ENCODE assay signal across 16 mouse cellular contexts in the genomic region with DNA sequence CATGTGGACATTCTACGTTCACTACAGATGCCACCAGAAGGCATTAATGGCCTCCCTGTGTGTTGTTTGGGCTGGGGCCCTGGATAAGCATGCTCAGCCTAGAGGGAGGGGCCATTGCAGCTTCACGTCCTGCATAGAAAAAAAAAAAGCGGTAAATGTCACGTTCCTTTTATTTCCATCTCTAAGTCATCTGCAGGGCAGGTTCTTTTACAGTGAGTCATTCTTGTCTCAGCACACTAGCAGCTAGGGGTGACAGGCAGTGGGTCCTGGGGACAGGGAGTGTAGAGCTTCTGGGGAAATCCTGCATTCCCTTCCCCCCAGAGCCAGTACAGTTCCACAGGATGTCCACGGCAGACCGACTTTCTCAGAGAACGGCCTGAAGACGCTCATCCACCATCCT. TPM values are rescaled to one million over a fixed set of nuclear protein-coding genes. Genes with fewer than 3 reads are reported as not detected.
DNase-seq lines count a peak whose midpoint lies in the region; ATAC-seq and TF ChIP-seq lines count a peak whose summit lies in the region.
"Had no signal": no experiment of that assay in that cellular context is flagged by ENCODE, and none has a peak within 500 bp of the region (broad histone marks: within the 10 kb centered on the region; RNA-seq: fewer than 3 reads in every experiment).

No protein-coding gene starts in this region.

- TF ChIP-seq RAD21 in CH12.LX (IDR thresholded peaks at IDR 0.05; ENCODE audit: low read depth, low read length) = no peak

- peak; percentile 66 for DNase-seq in adrenal gland, adult 2 months
- DNase-seq in adrenal gland, postnatal 14 days = no peak
- DNase-seq in heart, adult 9 months (ENCODE audit: low spot score in 2 of 2) = no peak
- peak; percentile 59 for DNase-seq in CH12.LX (ENCODE audit: extremely low read depth)
- DNase-seq in urinary bladder, postnatal 10 days (ENCODE audit: low spot score) = no peak
- DNase-seq: B cell, adult 2 months; cerebellum, adult 8-10 months; gastrocnemius, postnatal 36 days; liver, embryonic 13.5 days; lung, postnatal 10 days; right cerebral cortex, postnatal 25 days had no signal

- ATAC-seq in heart, embryonic 16.5 days (replicated peaks; ENCODE audit: extremely low read depth, insufficient read depth, low FRiP score) = no peak
- no peak for ATAC-seq in stomach, embryonic 14.5 days (ENCODE audit: insufficient number of reproducible peaks, insufficient read depth, low FRiP score, low read depth)
- ATAC-seq in liver, embryonic 12.5 days = no peak
- ATAC-seq: Patski had no signal

- H3K9me3 ChIP-seq in heart, embryonic 16.5 days (replicated peaks; ENCODE audit: control insufficient read depth, low read length) = no peaks in the 10 kb centered on the region
- H3K9me3 ChIP-seq in CH12.LX (replicated peaks; ENCODE audit: low read length) = no peaks in the 10 kb centered on the region
- H3K9me3 ChIP-seq in stomach, embryonic 14.5 days (ENCODE audit: control insufficient read depth, low read depth, low read length) = no peaks in the 10 kb centered on the region
- H3K9me3 ChIP-seq in liver, embryonic 12.5 days (replicated peaks) = no peaks in the 10 kb centered on the region
- H3K9me3 ChIP-seq: hindbrain, embryonic 15.5 days; liver, embryonic 13.5 days had no signal

- no peak overlapping the region for H3K4me3 ChIP-seq in heart, embryonic 16.5 days (ENCODE audit: low read length)
- no peak overlapping the region for H3K4me3 ChIP-seq in CH12.LX (replicated peaks in 1 of 3; ENCODE audit: low read depth in 2 of 3, low read length in 2 of 3, poor library complexity in 1 of 3)
- no peak overlapping the region for H3K4me3 ChIP-seq in stomach, embryonic 14.5 days (ENCODE audit: low read depth, low read length)
- H3K4me3 ChIP-seq in liver, embryonic 12.5 days = no peak overlapping the region
- H3K4me3 ChIP-seq: hindbrain, embryonic 15.5 days; liver, embryonic 13.5 days had no signal

- WGBS in heart, embryonic 16.5 days = 45% methylated on average over 8 of the region's 8 CpGs
- WGBS in stomach, embryonic 14.5 days = 62% methylated on average over 8 of the region's 8 CpGs
- 69% methylated on average over 8 of the region's 8 CpGs for WGBS in liver, embryonic 12.5 days (ENCODE audit: insufficient replicate concordance)

- TF ChIP-seq CTCF in CH12.LX (conservative IDR thresholded peaks at IDR 0.05 in 1 of 2, IDR thresholded peaks at IDR 0.05 in 1 of 2; ENCODE audit: low read depth in 2 of 2, low read length in 2 of 2) = no peak

- H3K79me2 ChIP-seq in CH12.LX (replicated peaks; ENCODE audit: control insufficient read depth, extremely low read depth, insufficient read depth, poor library complexity, severe bottlenecking) = no peaks in the 10 kb centered on the region

- no peak; the same call in 1 of the 2 replicates for TF ChIP-seq POLR2A in CH12.LX (IDR thresholded peaks at IDR 0.05; ENCODE audit: low read depth, low read length)

- dilution Hi-C loops in CH12.LX (cut with MboI; ENCODE audit: extremely low pct_ligation_motif_present, extremely low pct_unique_long_range_greater_than_20kb, low sequenced_read_pairs) = no loop called here

- no peaks in the 10 kb centered on the region for H3K27me3 ChIP-seq in heart, embryonic 16.5 days (ENCODE audit: control insufficient read depth, insufficient read depth, low read length)
- no peaks in the 10 kb centered on the region for H3K27me3 ChIP-seq in CH12.LX (replicated peaks)
- no peaks in the 10 kb centered on the region for H3K27me3 ChIP-seq in stomach, embryonic 14.5 days (ENCODE audit: control insufficient read depth, insufficient read depth, low read length)
- no peaks in the 10 kb centered on the region for H3K27me3 ChIP-seq in liver, embryonic 12.5 days (replicated peaks)
- H3K27me3 ChIP-seq: hindbrain, embryonic 15.5 days; liver, embryonic 13.5 days; Patski had no signal

- no peak overlapping the region for H3K9ac ChIP-seq in heart, embryonic 16.5 days (ENCODE audit: low read length)
- no peak overlapping the region for H3K9ac ChIP-seq in CH12.LX (ENCODE audit: insufficient read depth, low read depth)
- no peak overlapping the region for H3K9ac ChIP-seq in stomach, embryonic 14.5 days (replicated peaks; ENCODE audit: low read depth, low read length)
- no peak overlapping the region for H3K9ac ChIP-seq in liver, embryonic 12.5 days
- H3K9ac ChIP-seq: hindbrain, embryonic 15.5 days; liver, embryonic 13.5 days had no signal

- no peak for TF ChIP-seq EP300 in CH12.LX (IDR thresholded peaks at IDR 0.05; ENCODE audit: low read length)

- in situ Hi-C loops in CH12.LX (cut with MboI; ENCODE audit: low pct_ligation_motif_present, low pct_unique_long_range_greater_than_20kb, low sequenced_read_pairs) = loop anchor here (10.0 kb wide), 1 partner anchor 118 kb away; a partner anchor contains a TSS

- peak overlapping the region; percentile 47 for H3K27ac ChIP-seq in heart, embryonic 16.5 days (ENCODE audit: low read length)
- H3K27ac ChIP-seq in CH12.LX (ENCODE audit: insufficient read depth, low read depth) = no peak overlapping the region; the same call in 1 of the 2 replicates
- H3K27ac ChIP-seq in stomach, embryonic 14.5 days (ENCODE audit: low read length) = peak overlapping the region; percentile 7; the same call in 1 of the 2 replicates
- H3K27ac ChIP-seq in liver, embryonic 12.5 days = no peak overlapping the region
- H3K27ac ChIP-seq: hindbrain, embryonic 15.5 days; liver, embryonic 13.5 days had no signal

- H3K4me1 ChIP-seq in heart, embryonic 16.5 days (ENCODE audit: control insufficient read depth, insufficient read depth, low read length) = peaks cover 16% of the 10 kb centered on the region
- peaks cover 13 to 74% of the 10 kb centered on the region in 2 experiments; a peak in 3 of 4 replicates for H3K4me1 ChIP-seq in CH12.LX (ENCODE audit: control insufficient read depth in 1 of 2, insufficient read depth in 2 of 2)
- H3K4me1 ChIP-seq in stomach, embryonic 14.5 days (ENCODE audit: control insufficient read depth, insufficient read depth, low read length) = no peaks in the 10 kb centered on the region
- H3K4me1 ChIP-seq in liver, embryonic 12.5 days = peaks cover 18% of the 10 kb centered on the region
- H3K4me1 ChIP-seq: hindbrain, embryonic 15.5 days had no signal

- H3K36me3 ChIP-seq in heart, embryonic 16.5 days (ENCODE audit: control insufficient read depth, insufficient read depth) = peaks cover 27% of the 10 kb centered on the region
- H3K36me3 ChIP-seq in CH12.LX (replicated peaks in 1 of 2; ENCODE audit: control insufficient read depth in 1 of 2, insufficient read depth in 1 of 2, low read length in 1 of 2) = peaks cover 47 to 80% of the 10 kb centered on the region in 2 experiments
- H3K36me3 ChIP-seq in stomach, embryonic 14.5 days (ENCODE audit: control insufficient read depth, insufficient read depth, low read length) = peaks cover 31% of the 10 kb centered on the region
- H3K36me3 ChIP-seq in liver, embryonic 12.5 days = peaks cover 37% of the 10 kb centered on the region

- no peak overlapping the region for H3K4me2 ChIP-seq in heart, embryonic 16.5 days (ENCODE audit: low read depth, low read length)
- H3K4me2 ChIP-seq in CH12.LX (ENCODE audit: insufficient read depth, low read depth, poor library complexity, severe bottlenecking) = no peak overlapping the region
- H3K4me2 ChIP-seq in stomach, embryonic 14.5 days (replicated peaks; ENCODE audit: low read depth, low read length) = no peak overlapping the region
- no peak overlapping the region for H3K4me2 ChIP-seq in liver, embryonic 12.5 days
- H3K4me2 ChIP-seq: hindbrain, embryonic 15.5 days; liver, embryonic 13.5 days had no signal

TF ChIP-seq in CH12.LX, 34 proteins besides CTCF, POLR2A, EP300 and RAD21 (continues in another document):
- TF ChIP-seq NELFE (IDR thresholded peaks at IDR 0.05; ENCODE audit: low read depth, low read length) = no peak
- peak; percentile 81 for TF ChIP-seq ETS1 (conservative IDR thresholded peaks at IDR 0.05; ENCODE audit: low read depth, low read length)
- no peak for TF ChIP-seq MYC (IDR thresholded peaks at IDR 0.05; ENCODE audit: low read depth, low read length)
- TF ChIP-seq BHLHE40 (IDR thresholded peaks at IDR 0.05; ENCODE audit: low read depth, low read length) = peak; percentile 89
- TF ChIP-seq JUN (IDR thresholded peaks at IDR 0.05; ENCODE audit: insufficient read depth, low read depth, low read length) = no peak
- TF ChIP-seq MXI1 (IDR thresholded peaks at IDR 0.05; ENCODE audit: low read depth, low read length) = no peak

RNA-seq across cellular contexts. Expression of a gene that starts 44.6 kb away (rescaled TPM):
- total RNA-seq in adrenal gland, adult 2 months (2021) = 10 to 100 TPM; 24.2 to 38.1 TPM
- polyA plus RNA-seq in adrenal gland, adult 2 months (2012; rRNA removed) = 21.1 and 32.9 TPM in 2 replicates
- 17.4 and 23.5 TPM in 2 replicates for total RNA-seq in adrenal gland, postnatal 14 days (2021)
- polyA plus RNA-seq in heart, embryonic 16.5 days (2015; fragmentation: Nextera tagmentation; extraction: Ambion mirVana) = 41.7 and 49.3 TPM in 2 replicates
- total RNA-seq in CH12.LX (2012; rRNA removed) = 10.1 and 13.8 TPM in 2 replicates
- 2.5 and 3.4 TPM in 2 replicates for total RNA-seq in CH12.LX (2014; rRNA removed)
- polyA plus RNA-seq in CH12.LX (2012; ENCODE audit: insufficient read length, low read depth) = 11.0 and 12.0 TPM in 2 replicates
- 13.4 and 13.8 TPM in 2 replicates for polyA plus RNA-seq in stomach, embryonic 14.5 days (2014; fragmentation: Nextera tagmentation; extraction: Ambion mirVana)
- 7.6 and 8.4 TPM in 2 replicates for polyA plus RNA-seq in liver, embryonic 12.5 days (2016; fragmentation: Nextera tagmentation; extraction: Ambion mirVana)

RNA-seq across cellular contexts. Expression of a gene that starts 44.6 kb away (rescaled TPM):
- 10 to 100 TPM; 45.3 to 50.7 TPM for total RNA-seq in adrenal gland, adult 2 months (2021)
- 5.6 and 7.8 TPM in 2 replicates for polyA plus RNA-seq in adrenal gland, adult 2 months (2012; rRNA removed)
- 33.0 and 37.0 TPM in 2 replicates for total RNA-seq in adrenal gland, postnatal 14 days (2021)
- 38.1 and 42.5 TPM in 2 replicates for polyA plus RNA-seq in heart, embryonic 16.5 days (2015; fragmentation: Nextera tagmentation; extraction: Ambion mirVana)
- 43.2 and 49.0 TPM in 2 replicates for total RNA-seq in CH12.LX (2012; rRNA removed)
- 40.5 and 43.4 TPM in 2 replicates for total RNA-seq in CH12.LX (2014; rRNA removed)
- 68.1 and 94.0 TPM in 2 replicates for polyA plus RNA-seq in CH12.LX (2012; ENCODE audit: insufficient read length, low read depth)
- polyA plus RNA-seq in stomach, embryonic 14.5 days (2014; fragmentation: Nextera tagmentation; extraction: Ambion mirVana) = 46.9 and 48.2 TPM in 2 replicates
- polyA plus RNA-seq in liver, embryonic 12.5 days (2016; fragmentation: Nextera tagmentation; extraction: Ambion mirVana) = 36.9 and 41.2 TPM in 2 replicates

RNA-seq across cellular contexts. Expression of a gene that starts 58.9 kb away (rescaled TPM):
- total RNA-seq in adrenal gland, adult 2 months (2021) = 10 to 100 TPM; 33.5 to 37.5 TPM
- 57.0 and 60.9 TPM in 2 replicates for polyA plus RNA-seq in adrenal gland, adult 2 months (2012; rRNA removed)
- 33.5 and 42.5 TPM in 2 replicates for total RNA-seq in adrenal gland, postnatal 14 days (2021)
- polyA plus RNA-seq in heart, embryonic 16.5 days (2015; fragmentation: Nextera tagmentation; extraction: Ambion mirVana) = 50.9 and 53.0 TPM in 2 replicates
- total RNA-seq in CH12.LX (2012; rRNA removed) = 44.9 and 49.5 TPM in 2 replicates
- 58.2 and 69.6 TPM in 2 replicates for total RNA-seq in CH12.LX (2014; rRNA removed)
- 35.0 and 45.6 TPM in 2 replicates for polyA plus RNA-seq in CH12.LX (2012; ENCODE audit: insufficient read length, low read depth)
- 66.0 and 68.6 TPM in 2 replicates for polyA plus RNA-seq in stomach, embryonic 14.5 days (2014; fragmentation: Nextera tagmentation; extraction: Ambion mirVana)
- polyA plus RNA-seq in liver, embryonic 12.5 days (2016; fragmentation: Nextera tagmentation; extraction: Ambion mirVana) = 46.2 and 51.8 TPM in 2 replicates

Comparison
In these comparisons a context has a peak if more than half of its experiments do, and no peak if none do; other contexts are left out.
1. DNase-seq: peak in adrenal gland, adult 2 months (single experiment) and CH12.LX (single experiment); none in adrenal gland, postnatal 14 days (single experiment), heart, adult 9 months (0 of 2) and urinary bladder, postnatal 10 days (single experiment).
2. H3K27ac ChIP-seq: peak in heart, embryonic 16.5 days (single experiment) and stomach, embryonic 14.5 days (single experiment); none in CH12.LX (single experiment) and liver, embryonic 12.5 days (single experiment).